Mouse (Mus musculus): ENCODE results near the gene Mgll. TPM values are rescaled to one million over a fixed set of nuclear protein-coding genes. Genes with fewer than 3 reads are reported as not detected.

The Mgll gene
- total RNA-seq, 2 experiments from 2014 or later = 113 to 133 TPM

DNA sequence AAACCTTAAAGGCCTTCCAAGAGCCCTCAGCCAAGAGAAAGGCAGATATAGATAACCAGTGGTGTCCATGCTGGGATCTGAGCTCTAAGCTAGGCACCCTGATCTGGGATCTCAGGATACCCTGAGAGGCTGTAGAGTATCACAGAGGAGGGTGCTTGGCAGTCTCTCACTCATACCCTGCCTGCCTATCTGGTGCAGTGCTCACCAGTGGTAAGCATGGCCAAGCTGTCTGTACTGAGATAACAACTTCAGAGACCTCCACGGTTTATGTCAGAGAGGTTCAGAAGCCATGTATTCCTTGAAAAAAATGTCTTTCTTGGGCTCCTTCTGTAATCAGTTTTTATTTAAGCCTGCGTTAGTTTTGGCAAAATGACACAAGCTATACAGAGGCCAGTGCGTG is 16.8 kb downstream of the Mgll start:
- no peak for DNase-seq
- intact Hi-C loops (cut with DNase I) = no loop called here

- DNase-seq = no peak
- intact Hi-C loops (cut with DNase I) = no loop called here
Measured at GRCm38 (mm10) chr6:88741791-88742190, 17.6 kb downstream of the Mgll start.

- intact Hi-C loops (cut with DNase I) = no loop called here
- no peak for DNase-seq
Measured at GRCm38 (mm10) chr6:88742286-88743011, 18.2 kb downstream of the Mgll start.

GRCm38 (mm10) chr6:88743601-88744291 is 19.5 kb downstream of the Mgll start:
- no peak for DNase-seq
- intact Hi-C loops (cut with DNase I) = no loop called here

DNA sequence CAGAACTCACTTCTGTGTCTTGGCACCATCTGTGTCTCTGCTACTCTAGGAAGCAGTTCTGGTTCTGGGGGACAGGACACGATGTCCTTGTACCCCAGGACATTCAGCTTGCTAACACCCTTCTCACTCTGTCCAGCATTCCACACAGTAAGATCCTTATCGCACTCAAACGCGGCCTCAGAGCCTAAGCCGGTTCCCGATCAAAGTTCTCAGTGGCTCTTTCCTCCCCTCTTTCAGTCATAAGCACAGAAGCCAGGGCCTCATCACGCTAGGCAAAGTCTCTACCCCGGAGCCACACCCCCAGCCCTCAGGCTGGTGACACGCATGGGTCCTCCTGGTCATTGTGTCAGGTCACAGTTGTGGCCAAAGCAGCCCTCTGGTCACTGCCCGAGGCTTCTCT is 20.8 kb downstream of the Mgll start:
- intact Hi-C loops (cut with DNase I) = no loop called here

DNA sequence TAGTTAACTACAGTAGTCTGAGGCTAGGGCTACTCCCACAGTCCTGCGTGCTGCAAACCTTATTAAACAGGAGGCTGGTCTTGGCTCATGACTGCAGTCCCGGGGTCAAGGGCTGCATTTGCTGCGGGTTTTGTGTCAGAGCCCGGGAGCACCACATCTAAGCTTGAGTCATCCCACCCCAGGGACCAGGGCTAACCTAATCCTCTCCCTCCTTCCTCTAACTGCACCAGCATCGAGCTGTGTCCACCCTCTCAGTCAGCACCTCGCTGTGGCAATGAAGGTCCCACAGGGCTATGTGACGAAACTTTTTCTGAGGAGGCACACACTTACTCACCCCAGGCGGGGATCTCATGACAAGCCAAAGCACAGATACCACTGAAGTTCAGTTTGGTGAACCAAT is 22.1 kb downstream of the Mgll start:
- intact Hi-C loops (cut with DNase I) = no loop called here
- no peak for DNase-seq

More for the DNA sequence above, 20.8 kb downstream of the Mgll start:
- DNase-seq = no peak

DNA sequence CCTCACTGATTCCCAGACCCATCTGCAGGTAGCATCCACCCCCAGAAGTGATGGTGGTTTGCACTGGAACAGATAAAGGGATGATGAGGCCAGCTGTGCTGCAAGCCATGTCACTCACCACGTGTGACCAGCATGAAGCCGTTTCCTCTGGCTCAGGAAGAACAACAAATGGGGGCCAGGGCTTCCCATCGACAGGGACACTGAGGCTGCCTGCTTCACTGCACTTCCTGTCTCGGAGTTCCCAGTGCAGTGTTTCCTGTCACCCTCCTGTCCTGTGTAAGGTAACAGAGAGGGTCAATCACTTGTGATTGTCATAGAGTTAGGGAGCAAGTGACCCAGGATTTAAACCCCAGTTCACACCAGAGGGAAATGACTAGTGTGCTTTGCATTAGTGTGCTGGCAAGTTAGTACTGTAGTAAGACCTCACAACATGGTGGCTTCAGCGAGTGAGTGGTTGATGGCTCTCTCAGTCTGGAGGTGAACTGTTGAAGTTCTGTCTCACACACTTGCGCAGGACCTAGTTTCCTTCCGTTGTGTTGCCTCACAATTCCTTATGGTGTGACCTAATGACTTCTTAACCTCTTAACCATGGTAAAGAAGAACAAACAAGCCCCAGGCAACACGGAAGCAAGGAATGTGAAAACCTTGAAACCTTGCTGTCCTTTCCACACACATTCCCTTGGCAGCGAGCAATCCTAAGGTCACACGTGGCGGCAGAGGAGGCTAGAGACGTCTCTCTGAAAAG is 23.3 kb downstream of the Mgll start:
- DNase-seq = no peak
- intact Hi-C loops (cut with DNase I) = no loop called here

- intact Hi-C loops (cut with DNase I) = no loop called here
Measured at GRCm38 (mm10) chr6:88750884-88751283, 26.7 kb downstream of the Mgll start.

DNA sequence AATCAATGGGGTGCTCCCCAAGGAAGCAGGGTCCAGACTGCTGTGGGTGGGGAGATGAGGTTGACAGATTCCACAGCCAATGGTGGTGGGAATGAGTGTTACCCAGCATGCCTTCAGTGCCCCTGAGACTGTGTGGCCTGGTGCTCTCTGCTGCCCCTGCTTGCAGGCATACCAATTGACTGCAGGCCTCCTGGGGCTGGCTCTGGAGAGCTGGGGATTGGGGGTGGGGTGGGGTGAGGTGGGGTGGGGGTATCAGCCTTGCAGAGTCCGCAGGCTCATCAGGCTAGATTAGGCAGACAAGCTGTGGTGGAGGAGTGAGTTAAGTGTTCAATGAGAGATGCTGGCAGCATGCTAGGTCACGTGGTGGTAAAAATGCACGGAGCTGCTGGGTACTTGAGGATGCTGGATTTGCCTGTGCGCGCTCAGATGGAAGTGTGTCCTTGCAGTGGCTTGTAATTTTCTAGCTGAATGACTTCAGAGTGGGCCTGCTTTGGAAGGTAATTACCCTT is 28.6 kb downstream of the Mgll start:
- DNase-seq = no peak
- intact Hi-C loops (cut with DNase I) = no loop called here

More at GRCm38 (mm10) chr6:88750884-88751283, 26.7 kb downstream of the Mgll start:
- no peak for DNase-seq

DNA sequence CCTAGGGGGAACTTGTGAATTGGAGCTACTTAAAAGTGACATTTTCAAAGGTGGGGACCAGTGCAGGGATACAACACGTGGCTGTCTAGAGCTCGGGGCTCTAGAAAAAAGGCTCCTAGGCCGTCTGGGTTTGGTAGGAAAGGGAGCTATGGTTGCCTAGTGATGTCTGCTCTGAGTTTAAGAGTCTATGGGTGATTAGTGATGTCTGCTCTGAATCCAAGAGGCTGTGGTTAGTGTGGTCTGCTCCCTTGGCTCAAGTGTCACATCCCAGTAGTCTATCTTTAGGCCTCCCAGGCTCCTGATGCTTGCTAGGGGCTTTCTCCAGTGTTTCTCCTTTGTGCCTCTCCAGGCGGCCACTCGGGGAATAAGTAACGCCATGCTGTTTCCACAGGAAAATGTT is 29.4 kb downstream of the Mgll start:
- intact Hi-C loops (cut with DNase I) = no loop called here
- no peak for DNase-seq

DNA sequence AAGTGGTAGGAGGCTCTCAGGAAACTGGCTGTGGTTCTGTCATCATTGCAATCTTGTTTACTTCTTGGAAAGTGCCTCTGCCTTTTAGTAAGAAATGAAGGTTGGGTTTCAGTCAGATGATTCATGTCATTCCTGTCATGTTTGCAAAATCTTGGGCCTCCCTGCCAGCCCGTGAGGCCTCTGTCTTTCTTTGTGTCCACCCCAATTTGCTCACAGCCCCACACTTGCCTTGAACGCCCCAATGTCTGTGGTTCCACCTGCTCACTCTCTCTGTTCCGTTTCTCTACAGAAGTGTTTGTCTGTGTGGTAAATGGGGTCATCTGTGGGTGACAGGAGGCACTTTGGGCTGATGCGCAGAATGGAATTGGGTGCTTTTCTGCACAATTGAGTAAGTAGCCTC is 32.8 kb downstream of the Mgll start:
- intact Hi-C loops (cut with DNase I) = no loop called here
- DNase-seq = no peak

- no peak for DNase-seq
- intact Hi-C loops (cut with DNase I) = loop anchor here (2.0 kb wide), 2 partner anchors 31 to 55 kb away; no protein-coding TSS in a partner anchor
Measured at GRCm38 (mm10) chr6:88758074-88758473, 33.9 kb downstream of the Mgll start.

- intact Hi-C loops (cut with DNase I) = loop anchor here (2.0 kb wide), 2 partner anchors 32 to 54 kb away; no protein-coding TSS in a partner anchor
- DNase-seq = peak; percentile 47 to 65
Measured at GRCm38 (mm10) chr6:88758568-88759522, 34.6 kb downstream of the Mgll start.

DNA sequence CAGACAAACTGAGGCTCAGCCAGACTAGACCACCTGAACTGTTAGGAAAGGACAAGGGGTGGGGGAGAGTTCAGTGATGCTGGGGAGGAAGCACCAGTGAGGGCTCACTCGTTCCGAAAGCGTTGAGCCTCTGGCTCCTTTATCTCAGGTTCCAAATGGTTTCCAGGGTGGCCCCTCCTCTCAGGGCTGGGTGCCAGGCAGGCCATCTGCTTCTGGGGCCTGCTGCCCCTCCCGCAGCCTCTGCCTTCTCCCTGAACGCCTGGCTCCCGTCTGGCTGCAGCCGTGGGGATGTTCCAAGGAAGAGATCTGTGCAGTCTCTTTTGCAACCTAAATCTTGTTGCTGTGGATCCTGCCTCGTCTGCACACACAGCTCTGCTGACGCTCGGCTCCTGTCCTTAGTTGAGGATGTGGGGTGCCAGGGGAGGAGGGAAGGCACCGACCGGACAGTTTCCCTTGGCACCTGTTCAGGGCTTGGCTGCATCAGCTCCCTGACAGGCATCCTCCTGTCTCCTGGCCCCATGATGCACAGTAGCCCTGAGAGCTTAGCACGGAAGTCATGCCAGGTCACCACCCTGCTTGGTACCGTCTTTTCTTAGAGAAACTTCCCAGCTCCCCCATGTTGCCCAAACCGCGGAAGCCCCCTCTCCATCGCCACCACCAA is 35.7 kb downstream of the Mgll start:
- DNase-seq = peak; percentile 85 to 88
- intact Hi-C loops (cut with DNase I) = loop anchor here (2.0 kb wide), 2 partner anchors 33 to 53 kb away; no protein-coding TSS in a partner anchor

DNA sequence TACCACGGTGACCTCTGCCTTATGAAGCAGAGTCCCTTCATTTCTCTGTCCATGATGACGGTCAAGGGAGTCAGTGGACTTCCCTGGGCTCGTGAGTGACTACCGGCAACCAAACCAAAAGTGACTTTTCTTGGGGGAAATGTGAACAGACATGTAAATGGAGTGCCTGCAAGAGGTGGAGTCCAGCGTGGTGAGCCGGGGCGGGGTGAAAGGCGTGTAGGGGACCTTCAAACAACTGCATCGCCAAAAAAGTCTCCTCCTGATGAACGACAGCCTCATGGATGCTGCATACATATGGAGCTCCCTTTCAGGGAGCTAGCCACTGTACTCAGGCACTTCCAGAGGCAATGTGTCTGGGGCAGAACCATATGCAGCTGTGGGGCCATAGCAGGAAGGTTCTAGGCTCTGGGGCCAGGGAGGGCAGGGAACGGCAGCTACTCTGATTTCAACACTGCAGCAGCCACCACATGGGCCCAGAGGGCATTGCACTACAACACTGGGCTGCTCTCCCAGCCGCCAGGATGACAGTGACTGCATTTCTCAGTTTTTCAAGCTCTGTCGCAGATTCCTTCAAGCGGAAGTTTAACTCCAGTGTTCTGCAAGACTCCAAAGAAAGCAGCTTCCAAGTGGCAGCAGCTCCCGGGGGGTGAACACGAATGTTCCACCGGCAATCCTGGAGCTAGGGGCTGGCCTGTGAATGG is 36.9 kb downstream of the Mgll start:
- intact Hi-C loops (cut with DNase I) = no loop called here
- DNase-seq = no peak

GRCm38 (mm10) chr6:88761684-88762439 is 37.6 kb downstream of the Mgll start:
- intact Hi-C loops (cut with DNase I) = no loop called here
- no peak for DNase-seq

DNA sequence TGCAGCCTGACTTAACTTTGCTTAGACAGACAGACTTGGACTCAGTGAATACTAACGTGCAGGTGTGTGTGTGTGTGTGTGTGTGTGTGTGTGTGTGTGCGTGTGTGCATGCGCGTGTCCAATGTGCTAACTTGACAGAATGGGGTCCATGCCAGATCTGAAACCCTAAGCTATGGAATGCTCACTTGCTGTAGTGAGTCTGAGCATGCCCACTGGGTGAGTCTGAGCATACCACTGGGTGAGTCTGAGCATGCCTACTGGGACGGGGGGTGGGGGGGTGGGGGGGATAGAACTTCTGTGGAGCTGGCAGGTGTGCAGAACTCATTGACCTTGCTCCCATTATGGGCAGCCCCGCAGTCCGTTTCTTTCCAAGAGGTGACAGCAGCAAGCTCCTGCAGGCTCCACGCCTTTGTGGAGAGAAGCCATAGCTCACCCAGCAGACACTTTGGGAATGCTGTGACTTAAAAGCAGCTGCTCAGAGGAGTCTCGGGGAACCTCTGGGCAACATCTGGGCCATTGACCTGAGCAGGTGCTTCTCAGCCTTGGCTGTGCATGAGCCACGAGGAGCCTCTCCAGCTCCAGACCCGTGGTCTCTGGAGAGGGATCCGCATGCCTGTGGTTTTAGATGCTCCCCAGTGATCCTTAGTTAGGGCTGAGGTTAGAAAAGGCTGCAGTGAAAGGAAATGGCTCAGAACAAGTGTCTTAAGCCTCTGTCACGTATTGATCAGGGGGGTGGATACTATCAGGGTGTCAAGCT is 38.4 kb downstream of the Mgll start:
- intact Hi-C loops (cut with DNase I) = no loop called here
- no peak for DNase-seq

All from heart, postnatal 36 days (tissue).